Mouse (Mus musculus): Measurements from ENCODE around the gene Hnrnpab. TPM values are rescaled to one million over a fixed set of nuclear protein-coding genes. Genes with fewer than 3 reads are reported as not detected.

The Hnrnpab gene
- polyA plus RNA-seq, 1 experiment from 2014 or later: 527 TPM

GRCm38 (mm10) chr11:51648566-51648965 is 41.9 kb upstream of the Hnrnpab start:
- 33% methylated on average over 3 of the region's 3 CpGs for WGBS
- H3K27me3 ChIP-seq (replicated peaks; ENCODE audit: control insufficient read depth, insufficient read depth, low read length): no peaks in the 10 kb centered on the region
- peaks cover 19% of the 10 kb centered on the region; the same call in 1 of the 2 replicates for H3K4me1 ChIP-seq (replicated peaks; ENCODE audit: control insufficient read depth, insufficient read depth, low read length)
- DNase-seq (ENCODE audit: low spot score) (no peak), ATAC-seq (replicated peaks; ENCODE audit: low FRiP score, low TSS enrichment, low read depth) (no peak)
- peak overlapping the region; percentile 96 for H3K4me2 ChIP-seq (ENCODE audit: low read length)
- peaks cover 20% of the 10 kb centered on the region; the same call in 1 of the 2 replicates for H3K36me3 ChIP-seq (ENCODE audit: control insufficient read depth, insufficient read depth, low read length)
- H3K9me3 ChIP-seq (ENCODE audit: control insufficient read depth, low read length): no peaks in the 10 kb centered on the region
- H3K27ac ChIP-seq (ENCODE audit: low read depth): peak overlapping the region; percentile 6; the same call in 1 of the 2 replicates
- H3K4me3 ChIP-seq (ENCODE audit: low read depth, low read length): no peak overlapping the region
- peak overlapping the region; percentile 20; the same call in 1 of the 2 replicates for H3K9ac ChIP-seq (ENCODE audit: low read length)

- peak overlapping the region; percentile 14; the same call in 1 of the 2 replicates for H3K4me2 ChIP-seq (ENCODE audit: low read length)
- no peaks in the 10 kb centered on the region for H3K27me3 ChIP-seq (replicated peaks; ENCODE audit: control insufficient read depth, insufficient read depth, low read length)
- DNase-seq (ENCODE audit: low spot score) (no peak), ATAC-seq (replicated peaks; ENCODE audit: low FRiP score, low TSS enrichment, low read depth) (no peak)
- no peaks in the 10 kb centered on the region for H3K9me3 ChIP-seq (ENCODE audit: control insufficient read depth, low read length)
- H3K4me1 ChIP-seq (replicated peaks; ENCODE audit: control insufficient read depth, insufficient read depth, low read length): peaks cover 19% of the 10 kb centered on the region; the same call in 1 of the 2 replicates
- no peak overlapping the region for H3K4me3 ChIP-seq (ENCODE audit: low read depth, low read length)
- H3K9ac ChIP-seq (ENCODE audit: low read length): no peak overlapping the region
- WGBS: 59% methylated on average over 15 of the region's 15 CpGs
- peak overlapping the region; percentile 51; the same call in 1 of the 2 replicates for H3K27ac ChIP-seq (ENCODE audit: low read depth)
- H3K36me3 ChIP-seq (ENCODE audit: control insufficient read depth, insufficient read depth, low read length): peaks cover 27% of the 10 kb centered on the region; the same call in 1 of the 2 replicates
Observed at GRCm38 (mm10) chr11:51646751-51647667, 40.4 kb upstream of the Hnrnpab start.

GRCm38 (mm10) chr11:51646245-51646644 is 39.6 kb upstream of the Hnrnpab start:
- H3K4me1 ChIP-seq (replicated peaks; ENCODE audit: control insufficient read depth, insufficient read depth, low read length): peaks cover 19% of the 10 kb centered on the region; the same call in 1 of the 2 replicates
- no peak overlapping the region for H3K4me2 ChIP-seq (ENCODE audit: low read length)
- no peak overlapping the region for H3K4me3 ChIP-seq (ENCODE audit: low read depth, low read length)
- no peaks in the 10 kb centered on the region for H3K9me3 ChIP-seq (ENCODE audit: control insufficient read depth, low read length)
- peaks cover 27% of the 10 kb centered on the region; the same call in 1 of the 2 replicates for H3K36me3 ChIP-seq (ENCODE audit: control insufficient read depth, insufficient read depth, low read length)
- H3K27me3 ChIP-seq (replicated peaks; ENCODE audit: control insufficient read depth, insufficient read depth, low read length): no peaks in the 10 kb centered on the region
- DNase-seq (ENCODE audit: low spot score): no peak
- H3K27ac ChIP-seq (ENCODE audit: low read depth): no peak overlapping the region
- 76% methylated on average over 7 of the region's 7 CpGs for WGBS
- H3K9ac ChIP-seq (ENCODE audit: low read length): no peak overlapping the region
- no peak for ATAC-seq (replicated peaks; ENCODE audit: low FRiP score, low TSS enrichment, low read depth)

- ATAC-seq (replicated peaks; ENCODE audit: low FRiP score, low TSS enrichment, low read depth): no peak
Observed at GRCm38 (mm10) chr11:51645293-51645692, 38.6 kb upstream of the Hnrnpab start.

GRCm38 (mm10) chr11:51644217-51644616 is 37.6 kb upstream of the Hnrnpab start:
- Histone ChIP-seq H3K36me3 (ENCODE audit: control insufficient read depth, insufficient read depth, low read length) (peaks cover 27% of the 10 kb centered on the region; the same call in 1 of the 2 replicates), H3K27me3 (replicated peaks; ENCODE audit: control insufficient read depth, insufficient read depth, low read length) (no peaks in the 10 kb centered on the region), H3K4me2 (ENCODE audit: low read length) (no peak overlapping the region), H3K9me3 (ENCODE audit: control insufficient read depth, low read length) (no peaks in the 10 kb centered on the region), H3K9ac (ENCODE audit: low read length) (no peak overlapping the region), H3K4me1 (replicated peaks; ENCODE audit: control insufficient read depth, insufficient read depth, low read length) (peaks cover 14% of the 10 kb centered on the region; the same call in 1 of the 2 replicates), H3K4me3 (ENCODE audit: low read depth, low read length) (no peak overlapping the region), H3K27ac (ENCODE audit: low read depth) (no peak overlapping the region)
- 77% methylated on average over 16 of the region's 16 CpGs for WGBS
- DNase-seq (ENCODE audit: low spot score) (no peak), ATAC-seq (replicated peaks; ENCODE audit: low FRiP score, low TSS enrichment, low read depth) (no peak)

More at GRCm38 (mm10) chr11:51645293-51645692, 38.6 kb upstream of the Hnrnpab start:
- WGBS: 79% methylated on average over 13 of the region's 13 CpGs
- Histone ChIP-seq H3K4me3 (ENCODE audit: low read depth, low read length) (no peak overlapping the region), H3K36me3 (ENCODE audit: control insufficient read depth, insufficient read depth, low read length) (peaks cover 27% of the 10 kb centered on the region; the same call in 1 of the 2 replicates), H3K27me3 (replicated peaks; ENCODE audit: control insufficient read depth, insufficient read depth, low read length) (no peaks in the 10 kb centered on the region), H3K27ac (ENCODE audit: low read depth) (no peak overlapping the region), H3K9me3 (ENCODE audit: control insufficient read depth, low read length) (no peaks in the 10 kb centered on the region), H3K4me2 (ENCODE audit: low read length) (no peak overlapping the region), H3K4me1 (replicated peaks; ENCODE audit: control insufficient read depth, insufficient read depth, low read length) (peaks cover 19% of the 10 kb centered on the region; the same call in 1 of the 2 replicates), H3K9ac (ENCODE audit: low read length) (no peak overlapping the region)
- no peak for DNase-seq (ENCODE audit: low spot score)

GRCm38 (mm10) chr11:51643761-51644160 is 37.1 kb upstream of the Hnrnpab start:
- ATAC-seq (replicated peaks; ENCODE audit: low FRiP score, low TSS enrichment, low read depth) (no peak), DNase-seq (ENCODE audit: low spot score) (no peak)
- Histone ChIP-seq H3K9ac (ENCODE audit: low read length) (no peak overlapping the region), H3K36me3 (ENCODE audit: control insufficient read depth, insufficient read depth, low read length) (peaks cover 27% of the 10 kb centered on the region; the same call in 1 of the 2 replicates), H3K4me2 (ENCODE audit: low read length) (no peak overlapping the region), H3K27ac (ENCODE audit: low read depth) (no peak overlapping the region), H3K4me1 (replicated peaks; ENCODE audit: control insufficient read depth, insufficient read depth, low read length) (peaks cover 10% of the 10 kb centered on the region; the same call in 1 of the 2 replicates), H3K4me3 (ENCODE audit: low read depth, low read length) (no peak overlapping the region), H3K27me3 (replicated peaks; ENCODE audit: control insufficient read depth, insufficient read depth, low read length) (no peaks in the 10 kb centered on the region), H3K9me3 (ENCODE audit: control insufficient read depth, low read length) (no peaks in the 10 kb centered on the region)
- 55% methylated on average over 15 of the region's 15 CpGs for WGBS

- no peak overlapping the region for H3K4me3 ChIP-seq (ENCODE audit: low read depth, low read length)
- no peak for DNase-seq (ENCODE audit: low spot score)
- no peak overlapping the region for H3K4me2 ChIP-seq (ENCODE audit: low read length)
- H3K9ac ChIP-seq (ENCODE audit: low read length): no peak overlapping the region
- H3K27me3 ChIP-seq (replicated peaks; ENCODE audit: control insufficient read depth, insufficient read depth, low read length): no peaks in the 10 kb centered on the region
- 77% methylated on average over 9 of the region's 9 CpGs for WGBS
- H3K9me3 ChIP-seq (ENCODE audit: control insufficient read depth, low read length): no peaks in the 10 kb centered on the region
- no peak for ATAC-seq (replicated peaks; ENCODE audit: low FRiP score, low TSS enrichment, low read depth)
- peaks cover 6% of the 10 kb centered on the region for H3K4me1 ChIP-seq (replicated peaks; ENCODE audit: control insufficient read depth, insufficient read depth, low read length)
- no peak overlapping the region for H3K27ac ChIP-seq (ENCODE audit: low read depth)
- peaks cover 27% of the 10 kb centered on the region; the same call in 1 of the 2 replicates for H3K36me3 ChIP-seq (ENCODE audit: control insufficient read depth, insufficient read depth, low read length)
Observed at GRCm38 (mm10) chr11:51643202-51643601, 36.6 kb upstream of the Hnrnpab start.

GRCm38 (mm10) chr11:51640748-51641147 is 34.1 kb upstream of the Hnrnpab start:
- no peaks in the 10 kb centered on the region for H3K9me3 ChIP-seq (ENCODE audit: control insufficient read depth, low read length)
- ATAC-seq (replicated peaks; ENCODE audit: low FRiP score, low TSS enrichment, low read depth) (no peak), DNase-seq (ENCODE audit: low spot score) (no peak)
- WGBS: 84% methylated on average over 7 of the region's 7 CpGs
- no peak overlapping the region for H3K4me3 ChIP-seq (ENCODE audit: low read depth, low read length)
- no peak overlapping the region for H3K9ac ChIP-seq (ENCODE audit: low read length)
- H3K27me3 ChIP-seq (replicated peaks; ENCODE audit: control insufficient read depth, insufficient read depth, low read length): no peaks in the 10 kb centered on the region
- no peak overlapping the region for H3K27ac ChIP-seq (ENCODE audit: low read depth)
- peaks cover 27% of the 10 kb centered on the region; the same call in 1 of the 2 replicates for H3K36me3 ChIP-seq (ENCODE audit: control insufficient read depth, insufficient read depth, low read length)
- H3K4me1 ChIP-seq (replicated peaks; ENCODE audit: control insufficient read depth, insufficient read depth, low read length): peaks cover 8% of the 10 kb centered on the region
- no peak overlapping the region for H3K4me2 ChIP-seq (ENCODE audit: low read length)

All from intestine, embryonic 14.5 days (tissue).